Comparison of ENCODE assay signal across 8 mouse cellular contexts in genomic region chr16:50010532-50010971, GRCm38 (mm10).
A peak's percentile ranks its signal among the peaks of the same experiment; 100 is the strongest.
DNase-seq lines count a peak whose midpoint lies in the region; ATAC-seq and TF ChIP-seq lines count a peak whose summit lies in the region.
"Had no signal": no experiment of that assay in that cellular context is flagged by ENCODE, and none has a peak within 500 bp of the region (broad histone marks: within the 10 kb centered on the region; RNA-seq: fewer than 3 reads in every experiment).

No protein-coding gene starts in this region.

- TF ChIP-seq CTCF in intestine, postnatal 0 days (IDR thresholded peaks at IDR 0.05; ENCODE audit: low read depth), result no peak

- 0 out of 2 replicates have a peak, but pooled peaks cover 2% of the 10 kb centered on the region for H3K27me3 ChIP-seq in hindbrain, embryonic 16.5 days (replicated peaks; ENCODE audit: control insufficient read depth, insufficient read depth, low read length)
- no peaks in the 10 kb centered on the region for H3K27me3 ChIP-seq in intestine, postnatal 0 days (replicated peaks; ENCODE audit: control insufficient read depth, insufficient read depth, low read length)

- no peak overlapping the region for H3K27ac ChIP-seq in hindbrain, embryonic 16.5 days (ENCODE audit: low read depth, low read length)
- H3K27ac ChIP-seq in intestine, postnatal 0 days (ENCODE audit: low read depth, low read length), result no peak overlapping the region
- H3K27ac ChIP-seq: heart, embryonic 13.5 days had no signal

- peaks cover 3% of the 10 kb centered on the region for H3K4me1 ChIP-seq in hindbrain, embryonic 16.5 days (ENCODE audit: control insufficient read depth, insufficient read depth, low read depth, low read length)
- H3K4me1 ChIP-seq in intestine, postnatal 0 days (replicated peaks; ENCODE audit: control insufficient read depth, insufficient read depth, low read length), result no peaks in the 10 kb centered on the region

- no peak overlapping the region for H3K9ac ChIP-seq in hindbrain, embryonic 16.5 days (ENCODE audit: low read depth, low read length)
- no peak overlapping the region for H3K9ac ChIP-seq in intestine, postnatal 0 days (ENCODE audit: low read depth, low read length)
- H3K9ac ChIP-seq: heart, embryonic 13.5 days had no signal

- no peaks in the 10 kb centered on the region for H3K9me3 ChIP-seq in hindbrain, embryonic 16.5 days (ENCODE audit: control insufficient read depth, low read length)
- no peaks in the 10 kb centered on the region for H3K9me3 ChIP-seq in intestine, postnatal 0 days (ENCODE audit: control insufficient read depth)
- H3K9me3 ChIP-seq: heart, embryonic 13.5 days had no signal

- intact Hi-C loops in left cerebral cortex, postnatal 10 days (cut with DNase I), result no loop called here

- no peak overlapping the region for H3K4me2 ChIP-seq in hindbrain, embryonic 16.5 days (ENCODE audit: low read length)
- no peak overlapping the region for H3K4me2 ChIP-seq in intestine, postnatal 0 days (replicated peaks; ENCODE audit: low read depth)
- H3K4me2 ChIP-seq: heart, embryonic 13.5 days had no signal

- WGBS in hindbrain, embryonic 16.5 days, result 51% methylated on average over 6 of the region's 6 CpGs
- WGBS in intestine, postnatal 0 days, result 50% methylated on average over 6 of the region's 6 CpGs

- H3K36me3 ChIP-seq in hindbrain, embryonic 16.5 days (ENCODE audit: control insufficient read depth, insufficient read depth, low read length), result no peaks in the 10 kb centered on the region
- no peaks in the 10 kb centered on the region for H3K36me3 ChIP-seq in intestine, postnatal 0 days (ENCODE audit: control insufficient read depth, insufficient read depth)
- H3K36me3 ChIP-seq: heart, embryonic 13.5 days had no signal

- no peak overlapping the region for H3K4me3 ChIP-seq in hindbrain, embryonic 16.5 days (ENCODE audit: low read length)
- H3K4me3 ChIP-seq in intestine, postnatal 0 days (ENCODE audit: low read depth, low read length), result no peak overlapping the region
- H3K4me3 ChIP-seq: heart, embryonic 13.5 days had no signal

- peak; percentile 97 for ATAC-seq in hindbrain, embryonic 16.5 days
- no peak for ATAC-seq in intestine, postnatal 0 days

- DNase-seq in 3T3-L1 (ENCODE audit: low read depth, low spot score) (peak; percentile 78), adipocyte (ENCODE audit: low spot score) (peak; percentile 81)
- peak; percentile 73 for DNase-seq in fibroblast of lung, adult 2 months (ENCODE audit: low read depth)
- peak; percentile 31 to 38 for DNase-seq in left cerebral cortex, postnatal 10 days (ENCODE audit: extremely low spot score in 1 of 2, low spot score in 2 of 2)
- peak; percentile 67 for DNase-seq in skeletal muscle tissue, adult 2 months (ENCODE audit: low read depth, low spot score)
